Mouse (Mus musculus): ENCODE results near the gene Socs1. TPM values are rescaled to one million over a fixed set of nuclear protein-coding genes. Genes with fewer than 3 reads are reported as not detected.

Gene Socs1
- polyA plus RNA-seq, 1 experiment from 2014 or later = 11.6 TPM

DNA sequence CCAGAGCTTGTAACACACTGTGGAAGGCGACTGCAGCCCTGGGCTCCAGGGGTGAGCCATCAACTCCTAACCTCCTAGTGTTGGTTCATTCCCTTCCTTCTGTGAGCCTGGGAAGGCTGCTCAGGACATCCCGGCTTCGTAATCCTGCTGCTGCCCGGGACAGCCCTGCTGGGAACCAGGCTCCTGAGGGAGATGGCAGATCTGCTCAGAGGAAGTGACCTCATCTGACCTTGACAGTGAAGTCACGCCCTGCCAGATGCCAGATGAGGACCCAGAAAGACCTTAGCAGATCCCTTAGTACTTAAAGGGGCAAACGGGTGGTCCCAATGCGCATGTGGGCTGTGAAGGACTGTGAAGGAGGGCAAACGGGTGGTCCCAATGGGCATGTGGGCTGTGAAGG is 24.2 kb downstream of the Socs1 start:
- Histone ChIP-seq H3K4me3 (ENCODE audit: low read length) (no peak overlapping the region), H3K27me3 (ENCODE audit: control insufficient read depth, insufficient read depth, low read length) (no peaks in the 10 kb centered on the region), H3K36me3 (ENCODE audit: control insufficient read depth, insufficient read depth) (no peaks in the 10 kb centered on the region), H3K4me1 (ENCODE audit: control insufficient read depth, insufficient read depth, low read length) (peaks cover 4% of the 10 kb centered on the region), H3K4me2 (ENCODE audit: low read depth, low read length) (no peak overlapping the region), H3K9ac (ENCODE audit: low read length) (no peak overlapping the region), H3K27ac (ENCODE audit: low read length) (no peak overlapping the region), H3K9me3 (replicated peaks; ENCODE audit: control insufficient read depth, low read length) (no peaks in the 10 kb centered on the region)
- WGBS = 56% methylated on average over 8 of the region's 8 CpGs
- no peak for ATAC-seq (replicated peaks; ENCODE audit: extremely low read depth, insufficient read depth, low FRiP score)

DNA sequence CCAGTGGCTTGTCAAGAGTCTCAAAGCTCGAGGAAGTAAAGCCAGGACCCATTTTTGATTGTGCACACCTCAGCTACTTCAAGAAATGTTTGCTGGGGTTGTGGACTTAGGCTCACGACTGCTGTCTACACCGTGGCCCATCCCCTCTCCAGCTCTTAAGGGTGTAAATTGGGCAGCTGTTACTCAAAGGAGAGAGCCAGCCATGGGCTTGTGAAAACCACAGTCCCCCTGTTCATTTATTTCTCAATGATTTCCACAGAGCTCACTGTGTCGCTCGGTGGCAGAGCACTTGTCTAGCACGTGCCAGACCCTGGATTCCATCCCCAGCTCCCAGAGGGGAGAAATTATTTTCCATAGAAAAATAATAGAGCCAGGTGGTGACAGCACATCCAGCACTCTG is 29.2 kb downstream of the Socs1 start:
- peaks cover 2% of the 10 kb centered on the region for H3K4me1 ChIP-seq (ENCODE audit: control insufficient read depth, insufficient read depth, low read length)
- H3K4me2 ChIP-seq (ENCODE audit: low read depth, low read length) = no peak overlapping the region
- H3K9ac ChIP-seq (ENCODE audit: low read length) = no peak overlapping the region
- no peak overlapping the region for H3K27ac ChIP-seq (ENCODE audit: low read length)
- WGBS = 61% methylated on average over 6 of the region's 6 CpGs
- H3K36me3 ChIP-seq (ENCODE audit: control insufficient read depth, insufficient read depth) = no peaks in the 10 kb centered on the region
- H3K9me3 ChIP-seq (replicated peaks; ENCODE audit: control insufficient read depth, low read length) = no peaks in the 10 kb centered on the region
- no peaks in the 10 kb centered on the region for H3K27me3 ChIP-seq (ENCODE audit: control insufficient read depth, insufficient read depth, low read length)
- H3K4me3 ChIP-seq (ENCODE audit: low read length) = no peak overlapping the region
- no peak for ATAC-seq (replicated peaks; ENCODE audit: extremely low read depth, insufficient read depth, low FRiP score)

DNA sequence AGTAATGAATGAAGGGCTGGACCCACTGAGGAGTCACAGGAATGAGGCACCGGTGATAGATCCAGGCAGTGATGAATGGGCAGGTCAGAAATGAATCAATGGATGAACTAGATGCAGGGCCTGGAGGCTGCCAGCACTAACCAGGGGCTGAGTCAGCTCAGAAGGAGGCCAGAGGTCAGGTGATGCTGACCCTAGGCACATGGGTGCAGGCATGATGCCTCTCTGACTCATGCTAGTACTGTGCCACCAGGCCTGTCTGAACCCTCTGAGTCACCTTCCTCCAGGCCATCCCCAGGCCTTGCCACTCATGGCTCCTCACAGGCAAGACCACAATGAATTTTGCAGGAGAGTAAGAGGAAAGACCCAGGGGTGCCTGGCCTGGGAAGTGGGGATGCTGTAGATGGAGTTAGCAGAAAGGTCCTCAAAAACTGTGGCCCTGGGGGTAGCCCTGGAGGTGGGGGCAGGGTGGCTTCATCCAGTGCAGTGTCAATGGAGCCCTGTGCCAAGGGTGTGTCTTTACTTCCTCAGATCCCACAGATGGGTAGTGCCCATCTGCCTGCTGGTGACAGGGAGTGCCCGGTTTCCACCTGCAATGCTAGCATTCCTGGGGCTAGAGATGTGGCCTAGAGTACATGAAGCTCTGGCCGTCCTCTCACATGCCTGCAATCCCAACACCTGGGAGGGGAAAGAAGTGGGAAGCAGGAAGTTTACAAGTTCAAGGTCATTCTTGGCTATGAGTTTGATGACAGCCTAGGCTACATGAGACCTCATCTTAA is 30.6 kb downstream of the Socs1 start:
- ATAC-seq (replicated peaks; ENCODE audit: extremely low read depth, insufficient read depth, low FRiP score) = no peak
- Histone ChIP-seq H3K4me2 (ENCODE audit: low read depth, low read length) (no peak overlapping the region), H3K9me3 (replicated peaks; ENCODE audit: control insufficient read depth, low read length) (no peaks in the 10 kb centered on the region), H3K36me3 (ENCODE audit: control insufficient read depth, insufficient read depth) (no peaks in the 10 kb centered on the region), H3K27me3 (ENCODE audit: control insufficient read depth, insufficient read depth, low read length) (no peaks in the 10 kb centered on the region), H3K4me3 (ENCODE audit: low read length) (no peak overlapping the region), H3K27ac (ENCODE audit: low read length) (no peak overlapping the region), H3K9ac (ENCODE audit: low read length) (no peak overlapping the region), H3K4me1 (ENCODE audit: control insufficient read depth, insufficient read depth, low read length) (peaks cover 5% of the 10 kb centered on the region)
- 84% methylated on average over 3 of the region's 3 CpGs for WGBS

GRCm38 (mm10) chr16:10749824-10750223 is 35.5 kb downstream of the Socs1 start:
- no peak overlapping the region for H3K4me2 ChIP-seq (ENCODE audit: low read depth, low read length)
- H3K4me3 ChIP-seq (ENCODE audit: low read length) = no peak overlapping the region
- peak; percentile 60 for ATAC-seq (replicated peaks; ENCODE audit: extremely low read depth, insufficient read depth, low FRiP score)
- no peak overlapping the region for H3K9ac ChIP-seq (ENCODE audit: low read length)
- WGBS = 17% methylated on average over 7 of the region's 7 CpGs
- no peaks in the 10 kb centered on the region for H3K36me3 ChIP-seq (ENCODE audit: control insufficient read depth, insufficient read depth)
- no peaks in the 10 kb centered on the region for H3K9me3 ChIP-seq (replicated peaks; ENCODE audit: control insufficient read depth, low read length)
- peak overlapping the region; percentile 22; the same call in 1 of the 2 replicates for H3K27ac ChIP-seq (ENCODE audit: low read length)
- no peaks in the 10 kb centered on the region for H3K27me3 ChIP-seq (ENCODE audit: control insufficient read depth, insufficient read depth, low read length)
- H3K4me1 ChIP-seq (ENCODE audit: control insufficient read depth, insufficient read depth, low read length) = peaks cover 19% of the 10 kb centered on the region

GRCm38 (mm10) chr16:10749226-10749625 is 36.1 kb downstream of the Socs1 start:
- Histone ChIP-seq H3K36me3 (ENCODE audit: control insufficient read depth, insufficient read depth) (no peaks in the 10 kb centered on the region), H3K27ac (ENCODE audit: low read length) (peak overlapping the region; percentile 22; the same call in 1 of the 2 replicates), H3K4me2 (ENCODE audit: low read depth, low read length) (no peak overlapping the region), H3K9me3 (replicated peaks; ENCODE audit: control insufficient read depth, low read length) (no peaks in the 10 kb centered on the region), H3K9ac (ENCODE audit: low read length) (no peak overlapping the region), H3K27me3 (ENCODE audit: control insufficient read depth, insufficient read depth, low read length) (no peaks in the 10 kb centered on the region), H3K4me3 (ENCODE audit: low read length) (no peak overlapping the region), H3K4me1 (ENCODE audit: control insufficient read depth, insufficient read depth, low read length) (peaks cover 19% of the 10 kb centered on the region)
- ATAC-seq (replicated peaks; ENCODE audit: extremely low read depth, insufficient read depth, low FRiP score) = 0 out of 2 replicates have a peak, but pooled peaks have one; percentile 21
- WGBS = 30% methylated on average over 7 of the region's 7 CpGs

- H3K9me3 ChIP-seq (replicated peaks; ENCODE audit: control insufficient read depth, low read length) = no peaks in the 10 kb centered on the region
- no peak overlapping the region for H3K4me3 ChIP-seq (ENCODE audit: low read length)
- ATAC-seq (replicated peaks; ENCODE audit: extremely low read depth, insufficient read depth, low FRiP score) = no peak
- H3K27ac ChIP-seq (ENCODE audit: low read length) = no peak overlapping the region
- H3K9ac ChIP-seq (ENCODE audit: low read length) = no peak overlapping the region
- WGBS = 72% methylated on average over 2 of the region's 2 CpGs
- H3K4me1 ChIP-seq (ENCODE audit: control insufficient read depth, insufficient read depth, low read length) = peaks cover 25% of the 10 kb centered on the region
- no peaks in the 10 kb centered on the region for H3K27me3 ChIP-seq (ENCODE audit: control insufficient read depth, insufficient read depth, low read length)
- no peaks in the 10 kb centered on the region for H3K36me3 ChIP-seq (ENCODE audit: control insufficient read depth, insufficient read depth)
- H3K4me2 ChIP-seq (ENCODE audit: low read depth, low read length) = no peak overlapping the region
These were observed 44.3 kb downstream of the Socs1 start for GRCm38 (mm10) chr16:10741082-10741481.

- H3K9me3 ChIP-seq (replicated peaks; ENCODE audit: control insufficient read depth, low read length) = no peaks in the 10 kb centered on the region
- H3K9ac ChIP-seq (ENCODE audit: low read length) = no peak overlapping the region
- no peak overlapping the region for H3K4me3 ChIP-seq (ENCODE audit: low read length)
- 72% methylated on average over 9 of the region's 9 CpGs for WGBS
- no peaks in the 10 kb centered on the region for H3K36me3 ChIP-seq (ENCODE audit: control insufficient read depth, insufficient read depth)
- peaks cover 29% of the 10 kb centered on the region for H3K4me1 ChIP-seq (ENCODE audit: control insufficient read depth, insufficient read depth, low read length)
- H3K27me3 ChIP-seq (ENCODE audit: control insufficient read depth, insufficient read depth, low read length) = no peaks in the 10 kb centered on the region
- no peak for ATAC-seq (replicated peaks; ENCODE audit: extremely low read depth, insufficient read depth, low FRiP score)
- no peak overlapping the region for H3K27ac ChIP-seq (ENCODE audit: low read length)
- H3K4me2 ChIP-seq (ENCODE audit: low read depth, low read length) = no peak overlapping the region
These were observed 45.4 kb downstream of the Socs1 start for GRCm38 (mm10) chr16:10739854-10740398.

- Histone ChIP-seq H3K36me3 (ENCODE audit: control insufficient read depth, insufficient read depth) (no peaks in the 10 kb centered on the region), H3K4me3 (ENCODE audit: low read length) (no peak overlapping the region), H3K4me1 (ENCODE audit: control insufficient read depth, insufficient read depth, low read length) (peaks cover 29% of the 10 kb centered on the region), H3K9me3 (replicated peaks; ENCODE audit: control insufficient read depth, low read length) (no peaks in the 10 kb centered on the region), H3K27ac (ENCODE audit: low read length) (peak overlapping the region; percentile 73), H3K4me2 (ENCODE audit: low read depth, low read length) (no peak overlapping the region), H3K9ac (ENCODE audit: low read length) (no peak overlapping the region), H3K27me3 (ENCODE audit: control insufficient read depth, insufficient read depth, low read length) (no peaks in the 10 kb centered on the region)
- ATAC-seq (replicated peaks; ENCODE audit: extremely low read depth, insufficient read depth, low FRiP score) = no peak
- 66% methylated on average over 3 of the region's 3 CpGs for WGBS
These were observed 46.5 kb downstream of the Socs1 start for GRCm38 (mm10) chr16:10738866-10739265.

DNA sequence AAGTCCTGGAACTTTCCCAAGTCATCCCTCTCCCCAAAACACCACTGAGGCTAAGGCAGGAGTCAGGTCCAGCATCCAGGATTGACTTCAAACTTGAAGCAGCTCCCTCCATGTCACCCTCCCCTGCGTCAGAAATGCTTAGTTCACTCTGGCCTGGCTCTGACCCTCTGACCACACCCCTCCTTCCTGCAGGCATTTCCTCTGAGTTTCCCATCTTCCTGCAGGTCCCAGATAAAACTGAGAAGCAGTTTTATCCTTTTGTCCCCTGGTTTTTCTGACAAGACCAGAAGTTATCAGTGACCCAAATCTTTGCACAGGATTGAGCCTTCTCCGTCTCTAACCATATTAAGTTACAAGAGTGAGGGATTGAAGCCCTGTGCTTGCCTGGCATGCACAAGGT is 47.8 kb downstream of the Socs1 start:
- Histone ChIP-seq H3K27ac (ENCODE audit: low read length) (peak overlapping the region; percentile 73), H3K27me3 (ENCODE audit: control insufficient read depth, insufficient read depth, low read length) (no peaks in the 10 kb centered on the region), H3K4me1 (ENCODE audit: control insufficient read depth, insufficient read depth, low read length) (peaks cover 29% of the 10 kb centered on the region), H3K4me2 (ENCODE audit: low read depth, low read length) (no peak overlapping the region), H3K36me3 (ENCODE audit: control insufficient read depth, insufficient read depth) (no peaks in the 10 kb centered on the region), H3K4me3 (ENCODE audit: low read length) (no peak overlapping the region), H3K9ac (ENCODE audit: low read length) (no peak overlapping the region), H3K9me3 (replicated peaks; ENCODE audit: control insufficient read depth, low read length) (no peaks in the 10 kb centered on the region)
- no peak for ATAC-seq (replicated peaks; ENCODE audit: extremely low read depth, insufficient read depth, low FRiP score)
- WGBS = 54% methylated on average over 2 of the region's 2 CpGs
